Mouse (Mus musculus): ENCODE data around the gene Adtrp.

Gene Adtrp

DNA sequence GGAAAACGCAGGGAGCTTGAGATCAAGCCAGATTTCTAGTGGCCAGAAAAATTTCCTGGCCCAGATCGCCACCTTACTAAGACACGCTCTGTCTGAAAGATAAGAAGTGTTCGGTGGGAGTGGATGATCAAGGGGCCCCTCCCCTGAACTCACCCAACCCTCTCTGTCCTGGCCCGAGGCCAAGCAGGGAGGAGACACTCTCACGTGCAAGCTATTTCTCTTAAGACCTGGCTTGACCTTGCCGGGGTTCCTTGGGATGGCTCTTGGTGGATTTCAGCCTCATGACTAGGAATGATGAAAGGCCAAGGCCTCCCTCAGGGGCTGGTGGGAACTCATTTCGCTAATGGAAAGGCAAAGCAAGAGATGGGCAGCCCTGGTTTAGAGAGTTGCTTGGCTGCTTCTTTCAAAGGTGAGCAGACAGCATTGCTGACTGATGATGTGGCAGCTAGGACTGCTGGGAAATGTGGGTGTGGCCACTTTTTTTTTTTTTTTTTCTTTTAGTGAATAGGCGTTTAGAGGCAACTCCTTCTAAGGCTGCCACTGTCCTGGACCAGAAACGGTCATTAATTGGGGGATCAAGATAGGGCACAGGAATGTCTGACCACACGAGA lies at the start of gene Adtrp:
Adtrp (minus strand) TSS at position 169 of the 611 bp plus-strand sequence.
- in situ Hi-C loops (cut with MboI, MseI) = no loop called here

GRCm38 (mm10) chr13:41892016-41892415 lies 44.5 kb upstream of the Adtrp start:
- in situ Hi-C loops (cut with MboI, MseI) = no loop called here

DNA sequence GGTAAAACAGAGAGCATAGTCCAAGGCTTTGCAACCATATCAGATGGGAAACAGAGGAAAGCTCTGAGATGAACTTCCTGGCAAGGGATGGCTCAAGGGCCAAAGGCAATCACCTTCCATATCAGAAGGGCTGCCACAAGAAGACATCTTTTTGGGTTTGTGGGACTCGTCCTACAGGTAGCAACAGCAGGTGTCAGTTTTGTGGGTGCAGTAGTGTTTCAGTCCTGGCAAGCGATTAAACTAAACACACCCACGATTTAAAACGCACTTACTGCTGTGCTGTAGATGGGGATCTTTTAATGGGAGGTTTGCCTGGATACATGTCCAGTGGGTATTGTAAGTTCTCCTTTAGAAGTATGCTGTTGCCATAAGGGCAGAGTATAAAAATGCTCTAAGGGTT lies 43.1 kb upstream of the Adtrp start:
- in situ Hi-C loops (cut with MboI, MseI) = no loop called here

- in situ Hi-C loops (cut with MboI, MseI) = no loop called here
Measured at GRCm38 (mm10) chr13:41890111-41890600, 42.7 kb upstream of the Adtrp start.

- in situ Hi-C loops (cut with MboI, MseI) = no loop called here
Measured at GRCm38 (mm10) chr13:41888644-41889043, 41.2 kb upstream of the Adtrp start.

DNA sequence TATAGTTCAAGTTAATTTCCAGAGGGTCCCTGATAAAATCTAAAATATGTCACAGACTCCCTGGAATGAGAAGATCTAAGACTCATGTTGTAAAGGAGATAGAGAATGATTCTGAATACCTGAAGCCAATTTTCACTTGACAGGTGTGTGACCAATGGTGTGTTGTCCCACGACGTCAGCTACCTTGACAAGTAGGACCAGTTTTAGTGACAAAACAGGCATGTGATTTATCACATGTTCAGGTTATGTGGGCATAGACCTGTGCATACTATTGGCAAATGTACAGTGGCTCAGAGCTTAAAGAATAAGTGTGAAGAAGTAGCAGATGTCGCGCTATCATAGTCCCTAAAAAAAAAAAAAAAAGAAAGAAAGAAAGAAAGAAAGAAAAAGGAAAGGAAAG lies 38.6 kb upstream of the Adtrp start:
- in situ Hi-C loops (cut with MboI, MseI) = no loop called here

DNA sequence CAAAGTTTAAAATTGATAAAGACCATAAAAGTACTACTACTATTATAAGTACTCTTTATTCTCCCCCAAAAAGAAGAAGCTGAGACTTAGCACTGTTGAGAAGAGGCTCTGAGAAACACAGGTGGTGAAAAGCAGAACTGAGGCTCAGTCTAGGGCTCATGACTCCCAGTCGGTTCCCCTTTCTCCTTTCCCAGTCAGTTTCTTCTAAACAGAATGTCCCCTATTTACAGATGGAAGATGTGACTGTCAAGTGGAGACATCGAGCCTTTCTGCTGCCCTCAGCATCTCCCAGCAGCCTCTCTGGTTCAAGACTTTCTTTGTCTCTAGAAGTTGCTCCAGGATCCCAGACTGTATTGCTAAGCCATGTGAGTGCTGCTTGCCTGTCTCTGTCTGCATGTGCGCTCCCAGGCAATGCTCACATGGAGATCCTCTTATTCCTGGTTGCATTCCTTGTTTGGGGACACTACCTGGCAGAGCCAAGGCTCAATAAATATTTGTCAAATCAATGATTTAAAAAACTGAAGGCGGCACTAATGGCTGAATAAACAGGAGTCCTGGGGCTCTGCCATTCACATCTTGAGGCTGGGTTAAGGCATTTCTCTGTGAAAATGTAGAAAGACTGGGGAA lies 36.3 kb upstream of the Adtrp start:
- in situ Hi-C loops (cut with MboI, MseI) = no loop called here

- in situ Hi-C loops (cut with MboI, MseI) = no loop called here
Measured at GRCm38 (mm10) chr13:41881201-41881600, 33.7 kb upstream of the Adtrp start.

- in situ Hi-C loops (cut with MboI, MseI) = no loop called here
Measured at GRCm38 (mm10) chr13:41880525-41880924, 33.0 kb upstream of the Adtrp start.

DNA sequence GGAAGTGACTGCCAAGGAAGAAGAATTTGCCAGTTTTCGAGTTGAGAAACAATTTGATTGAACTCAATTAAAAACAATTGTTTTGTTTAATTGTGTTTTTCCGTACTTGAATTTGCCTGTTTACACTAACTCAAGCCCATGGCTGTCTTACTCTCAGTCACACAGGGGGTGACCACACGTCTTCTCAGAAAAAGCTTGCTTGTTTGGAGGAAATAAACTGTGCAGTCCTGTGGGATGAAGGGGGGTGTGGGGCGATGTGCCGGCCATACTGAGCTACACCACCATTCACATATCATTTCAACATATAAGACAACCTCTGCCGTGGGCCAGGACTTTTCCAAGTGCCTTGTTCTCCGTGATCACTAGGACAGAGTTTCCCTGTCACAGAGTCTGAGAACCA lies 25.2 kb upstream of the Adtrp start:
- in situ Hi-C loops (cut with MboI, MseI) = no loop called here

- in situ Hi-C loops (cut with MboI, MseI) = no loop called here
Measured at GRCm38 (mm10) chr13:41872161-41872562, 24.7 kb upstream of the Adtrp start.

DNA sequence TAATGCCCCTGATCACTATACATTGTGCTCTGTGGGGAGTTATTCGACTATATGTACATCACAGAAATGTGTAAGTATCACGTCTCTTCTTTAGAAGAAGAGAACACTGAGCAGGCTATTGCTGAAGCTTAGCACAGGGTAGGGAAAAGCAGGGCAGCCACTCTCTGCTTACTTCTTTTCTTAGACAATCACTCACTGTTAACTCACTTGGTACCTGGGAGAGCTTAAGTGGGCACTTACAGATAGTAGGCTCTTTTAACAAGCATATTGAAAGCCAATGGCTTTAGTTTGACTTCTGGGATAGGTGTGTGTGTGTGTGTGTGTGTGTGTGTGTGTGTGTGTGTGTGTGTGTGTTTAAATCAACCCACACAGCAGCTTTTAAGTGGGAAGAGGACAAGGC lies 20.0 kb upstream of the Adtrp start:
- in situ Hi-C loops (cut with MboI, MseI) = no loop called here

DNA sequence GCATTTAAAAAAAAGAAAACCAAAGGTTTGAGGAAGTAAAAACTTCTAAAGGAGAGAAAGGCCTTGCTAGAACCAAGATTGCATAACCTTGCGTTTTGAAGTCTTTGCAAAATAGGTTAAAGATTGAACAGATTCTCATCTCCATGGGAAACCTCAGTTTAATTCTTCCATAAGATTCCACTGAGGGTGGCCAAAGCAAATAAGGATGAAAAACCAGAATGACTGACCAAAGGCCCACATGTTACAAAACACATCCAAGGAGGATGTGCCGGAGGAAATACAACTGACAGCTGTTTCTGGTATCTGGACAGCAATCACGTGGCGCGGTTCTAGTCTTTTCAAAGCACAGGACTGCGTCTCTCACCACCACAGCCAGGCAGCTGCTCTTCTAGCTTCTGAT lies 18.1 kb upstream of the Adtrp start:
- in situ Hi-C loops (cut with MboI, MseI) = no loop called here

DNA sequence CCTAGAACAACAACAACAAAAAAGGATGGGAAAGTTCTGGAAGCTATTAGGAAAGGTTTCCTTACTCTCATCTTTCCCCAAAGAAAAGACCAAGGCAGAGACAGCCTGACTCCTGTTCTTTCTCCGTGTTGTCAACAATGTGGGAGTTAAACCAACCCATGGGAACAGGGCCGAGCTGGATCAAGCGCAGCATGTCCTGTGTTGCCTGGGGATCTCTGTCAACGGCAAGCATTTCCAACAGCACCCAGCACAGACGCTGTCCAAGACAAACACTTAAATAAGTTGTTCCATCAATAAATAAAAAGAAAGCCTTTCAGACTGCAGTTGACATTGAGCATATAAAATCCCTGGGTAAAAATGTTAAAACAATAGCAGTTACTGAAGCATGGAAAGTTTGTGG lies 17.6 kb upstream of the Adtrp start:
- in situ Hi-C loops (cut with MboI, MseI) = no loop called here

DNA sequence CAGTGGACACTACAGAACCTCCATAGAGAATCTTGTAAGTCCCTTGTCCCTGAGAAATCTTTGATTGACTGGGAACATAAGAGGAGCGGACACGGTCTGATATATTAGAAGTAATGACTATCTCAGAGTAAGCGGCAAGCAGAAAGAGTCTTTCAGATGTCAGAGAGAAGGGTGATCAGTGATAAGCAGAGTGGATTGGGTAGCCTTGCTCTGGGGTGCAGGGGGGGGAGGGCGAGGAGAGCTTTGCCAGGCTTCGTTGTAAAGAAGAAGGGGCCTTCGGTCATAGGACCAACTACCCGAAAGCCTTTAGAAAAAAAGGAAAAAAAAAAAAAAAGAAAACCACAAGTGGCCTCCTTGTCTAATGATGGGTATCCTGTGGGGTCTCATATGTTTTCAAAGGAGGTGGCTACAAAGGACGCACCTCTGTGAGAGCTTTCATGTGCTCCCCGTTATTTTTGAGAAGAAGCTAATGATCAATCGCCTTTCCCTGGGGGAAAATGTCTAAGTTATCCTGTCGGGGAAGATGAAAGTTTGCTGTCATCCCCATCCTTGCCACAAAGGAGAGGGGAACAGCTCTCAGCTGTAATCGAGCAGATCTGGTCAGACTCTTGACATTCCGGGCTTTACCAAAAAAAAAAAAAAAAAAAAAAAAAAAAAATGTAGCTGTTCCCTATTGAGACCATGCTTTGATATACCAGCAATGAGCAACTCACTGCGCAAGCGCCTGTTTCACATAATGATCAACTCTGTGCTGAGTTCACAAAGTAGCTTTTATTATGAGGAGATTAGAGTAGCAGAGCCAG lies 13.3 kb upstream of the Adtrp start:
- in situ Hi-C loops (cut with MboI, MseI) = no loop called here

DNA sequence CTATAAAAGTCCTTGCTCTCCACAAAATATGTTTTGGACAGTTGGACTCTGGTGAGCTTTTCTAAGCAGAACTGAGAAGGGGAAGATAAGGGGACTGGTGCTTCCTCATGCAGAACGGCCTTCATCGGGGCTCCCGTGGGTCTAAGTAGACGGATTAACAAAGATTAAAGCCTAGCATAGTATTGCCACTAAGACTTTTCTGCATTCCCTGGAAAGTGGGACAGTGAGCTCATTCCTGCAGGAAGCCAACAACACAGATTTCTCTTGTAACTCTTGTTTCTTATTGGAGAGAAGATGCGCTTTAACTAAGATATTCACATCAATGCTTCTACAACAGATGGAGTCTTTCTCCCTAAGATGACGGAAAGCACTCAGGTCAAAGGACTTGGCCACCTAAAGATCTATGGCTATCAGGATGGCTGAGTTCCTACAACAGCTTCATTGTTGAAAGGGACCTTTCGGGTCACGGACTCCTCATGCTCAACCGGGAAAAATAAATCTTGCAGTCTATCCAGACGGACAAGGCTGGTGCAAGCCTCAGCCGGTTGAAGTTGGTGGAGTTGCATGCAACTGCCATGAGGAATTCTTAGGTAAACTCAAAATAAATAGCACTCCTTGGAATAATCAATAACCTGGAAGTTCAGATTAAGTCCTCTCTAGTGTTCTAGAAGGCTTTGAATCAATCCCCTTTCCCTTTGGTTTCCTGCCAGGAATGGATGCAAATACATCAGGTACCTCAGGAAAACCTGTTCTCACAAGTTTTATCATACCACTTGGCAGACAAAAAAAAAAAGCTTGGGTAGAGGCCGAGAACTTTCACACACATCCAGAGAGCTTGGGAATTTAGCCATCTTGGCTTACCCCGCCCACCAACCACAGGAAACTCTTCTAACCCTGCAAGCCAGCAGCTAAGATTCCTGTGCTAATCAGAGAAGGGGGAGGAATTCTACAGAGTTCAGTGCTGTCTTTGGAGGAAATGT lies 8.0 kb upstream of the Adtrp start:
- in situ Hi-C loops (cut with MboI, MseI) = no loop called here

- in situ Hi-C loops (cut with MboI, MseI) = no loop called here
Measured at GRCm38 (mm10) chr13:41850727-41851378, 3.4 kb upstream of the Adtrp start.

GRCm38 (mm10) chr13:41846516-41846915 lies 968 bp downstream of the Adtrp start:
- in situ Hi-C loops (cut with MboI, MseI) = no loop called here

DNA sequence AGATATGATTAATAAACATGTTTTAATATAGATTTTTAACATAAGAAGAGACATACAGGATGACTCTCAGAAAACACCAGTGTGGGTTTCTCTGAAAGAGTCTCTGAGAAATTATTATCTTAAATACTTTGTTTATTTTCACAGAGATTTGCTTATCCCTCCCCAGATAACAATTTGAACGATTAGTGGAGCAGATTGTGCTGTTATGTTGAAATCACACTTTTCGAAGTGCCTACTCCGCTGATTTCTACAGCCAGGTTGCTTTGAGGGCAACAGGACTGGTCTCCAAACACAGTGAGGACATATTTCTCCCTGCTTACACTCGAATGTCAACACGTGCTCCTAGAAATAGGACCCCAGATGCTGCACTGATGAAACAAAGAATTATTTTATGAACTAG lies 2.5 kb downstream of the Adtrp start:
- in situ Hi-C loops (cut with MboI, MseI) = no loop called here

DNA sequence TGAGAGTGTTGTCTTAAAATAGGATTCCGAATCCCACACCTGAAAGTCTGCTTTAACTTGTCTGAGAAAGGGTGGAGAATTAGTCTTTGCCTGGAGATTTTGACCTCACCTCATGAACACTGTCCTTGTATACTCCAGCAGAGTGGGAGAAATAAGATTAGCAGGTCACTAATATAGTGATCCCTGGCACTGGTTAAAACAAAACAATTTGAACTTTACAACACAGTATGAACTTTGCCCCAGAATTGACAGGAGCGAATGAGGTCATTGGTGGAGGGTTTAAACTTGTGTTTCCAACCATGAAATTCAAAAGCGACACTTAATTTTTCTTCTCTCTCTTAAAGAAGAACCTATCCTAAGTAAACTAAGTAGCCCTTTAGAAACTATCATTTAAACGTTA lies 3.4 kb downstream of the Adtrp start:
- in situ Hi-C loops (cut with MboI, MseI) = no loop called here

DNA sequence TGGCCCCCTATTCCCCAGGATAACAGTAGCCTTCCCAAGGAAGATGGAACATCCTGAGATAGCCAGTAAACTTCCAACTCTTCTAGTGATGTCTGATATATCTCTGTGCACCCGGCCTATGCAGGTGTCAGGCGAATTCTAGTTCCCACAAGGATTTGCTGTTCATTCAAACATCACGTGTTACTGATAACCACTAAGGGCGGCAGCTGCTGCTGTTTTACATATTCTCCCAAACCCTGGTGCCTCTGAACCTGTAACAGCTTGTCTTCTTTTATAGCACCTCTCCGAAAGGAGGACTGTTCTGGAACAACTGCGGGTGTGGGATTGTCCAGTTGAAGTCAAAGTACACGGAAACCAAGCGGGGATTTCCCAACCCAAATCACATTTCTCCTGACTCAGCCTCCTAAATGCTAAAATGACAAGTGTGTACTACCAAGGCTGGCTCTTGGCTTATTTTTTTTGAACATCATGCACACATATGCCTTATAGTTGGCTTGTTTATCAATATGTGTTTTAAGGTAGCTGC lies 13.8 kb downstream of the Adtrp start:
- in situ Hi-C loops (cut with MboI, MseI) = loop anchor here in 1 of 2 experiments (5.0 kb wide), 1 partner anchor 214 kb away; no protein-coding TSS in a partner anchor
